Mouse (Mus musculus): Measurements from ENCODE around the gene Ssrp1. TPM values are rescaled to one million over a fixed set of nuclear protein-coding genes. Genes with fewer than 3 reads are reported as not detected.

The Ssrp1 gene
- total and polyA plus RNA-seq, 3 experiments: 241 to 437 (median 297) TPM

GRCm38 (mm10) chr2:85050001-85050634 lies 13.1 kb downstream of the Ssrp1 start:
- TF ChIP-seq ZNF384 (IDR thresholded peaks at IDR 0.05; ENCODE audit: low read depth, low read length): no peak
- no peak for TF ChIP-seq USF2 (conservative IDR thresholded peaks at IDR 0.05; ENCODE audit: low read depth, low read length)
- no peak for TF ChIP-seq GABPA (IDR thresholded peaks at IDR 0.05; ENCODE audit: insufficient replicate concordance, low read depth, low read length)
- no peak for TF ChIP-seq KAT2A (IDR thresholded peaks at IDR 0.05; ENCODE audit: insufficient replicate concordance, low read length)
- TF ChIP-seq CHD2 (IDR thresholded peaks at IDR 0.05; ENCODE audit: low read length): no peak
- no peak for TF ChIP-seq BHLHE40 (IDR thresholded peaks at IDR 0.05; ENCODE audit: low read depth, low read length)
- TF ChIP-seq ELF1 (IDR thresholded peaks at IDR 0.05; ENCODE audit: low read depth, low read length): no peak
- TF ChIP-seq UBTF (IDR thresholded peaks at IDR 0.05; ENCODE audit: low read depth, low read length): no peak
- Histone ChIP-seq H3K9ac (ENCODE audit: insufficient read depth, low read depth) (no peak overlapping the region), H3K4me1 (ENCODE audit: control insufficient read depth in 1 of 2, insufficient read depth in 2 of 2) (peaks cover 7 to 38% of the 10 kb centered on the region in 2 experiments), H3K4me2 (ENCODE audit: insufficient read depth, low read depth, poor library complexity, severe bottlenecking) (no peak overlapping the region), H3K36me3 (replicated peaks in 1 of 2; ENCODE audit: control insufficient read depth in 1 of 2, insufficient read depth in 1 of 2, low read length in 1 of 2) (peaks cover 19 to 48% of the 10 kb centered on the region in 2 experiments), H3K27ac (ENCODE audit: insufficient read depth, low read depth) (no peak overlapping the region), H3K27me3 (replicated peaks) (no peaks in the 10 kb centered on the region), H3K4me3 (replicated peaks in 1 of 3; ENCODE audit: low read depth in 2 of 3, low read length in 2 of 3, poor library complexity in 1 of 3) (no peak overlapping the region), H3K79me2 (replicated peaks; ENCODE audit: control insufficient read depth, extremely low read depth, insufficient read depth, poor library complexity, severe bottlenecking) (no peaks in the 10 kb centered on the region), H3K9me3 (replicated peaks; ENCODE audit: low read length) (no peaks in the 10 kb centered on the region)
- dilution Hi-C loops (cut with MboI; ENCODE audit: extremely low pct_ligation_motif_present, extremely low pct_unique_long_range_greater_than_20kb, low sequenced_read_pairs): no loop called here
- no peak for DNase-seq (ENCODE audit: extremely low read depth)
- in situ Hi-C loops (cut with MboI; ENCODE audit: low pct_ligation_motif_present, low pct_unique_long_range_greater_than_20kb, low sequenced_read_pairs): no loop called here

- Histone ChIP-seq H3K79me2 (replicated peaks; ENCODE audit: control insufficient read depth, extremely low read depth, insufficient read depth, poor library complexity, severe bottlenecking) (no peaks in the 10 kb centered on the region), H3K4me1 (ENCODE audit: control insufficient read depth in 1 of 2, insufficient read depth in 2 of 2) (peaks cover 7 to 32% of the 10 kb centered on the region in 2 experiments), H3K36me3 (replicated peaks in 1 of 2; ENCODE audit: control insufficient read depth in 1 of 2, insufficient read depth in 1 of 2, low read length in 1 of 2) (peaks cover 14 to 47% of the 10 kb centered on the region in 2 experiments), H3K9ac (ENCODE audit: insufficient read depth, low read depth) (no peak overlapping the region), H3K9me3 (replicated peaks; ENCODE audit: low read length) (no peaks in the 10 kb centered on the region), H3K27ac (ENCODE audit: insufficient read depth, low read depth) (no peak overlapping the region), H3K4me2 (ENCODE audit: insufficient read depth, low read depth, poor library complexity, severe bottlenecking) (no peak overlapping the region), H3K4me3 (replicated peaks in 1 of 3; ENCODE audit: low read depth in 2 of 3, low read length in 2 of 3, poor library complexity in 1 of 3) (no peak overlapping the region), H3K27me3 (replicated peaks) (no peaks in the 10 kb centered on the region)
- no peak for TF ChIP-seq ZC3H11A (IDR thresholded peaks at IDR 0.05; ENCODE audit: low read depth, low read length)
- no peak for TF ChIP-seq CHD2 (IDR thresholded peaks at IDR 0.05; ENCODE audit: low read length)
- no peak for TF ChIP-seq CHD1 (IDR thresholded peaks at IDR 0.05; ENCODE audit: low read depth, low read length)
- no peak for TF ChIP-seq ZNF384 (IDR thresholded peaks at IDR 0.05; ENCODE audit: low read depth, low read length)
- TF ChIP-seq POLR2A (IDR thresholded peaks at IDR 0.05; ENCODE audit: low read depth, low read length): no peak
- no peak for TF ChIP-seq ETS1 (conservative IDR thresholded peaks at IDR 0.05; ENCODE audit: low read depth, low read length)
- no peak for TF ChIP-seq MAFK (IDR thresholded peaks at IDR 0.05; ENCODE audit: insufficient replicate concordance, low read length)
- no peak for DNase-seq (ENCODE audit: extremely low read depth)
- in situ Hi-C loops (cut with MboI; ENCODE audit: low pct_ligation_motif_present, low pct_unique_long_range_greater_than_20kb, low sequenced_read_pairs): no loop called here
- dilution Hi-C loops (cut with MboI; ENCODE audit: extremely low pct_ligation_motif_present, extremely low pct_unique_long_range_greater_than_20kb, low sequenced_read_pairs): no loop called here
Observed at GRCm38 (mm10) chr2:85050746-85051145, 13.7 kb downstream of the Ssrp1 start.
